Comparison of ENCODE assay signal across 8 mouse cellular contexts in the genomic region with DNA sequence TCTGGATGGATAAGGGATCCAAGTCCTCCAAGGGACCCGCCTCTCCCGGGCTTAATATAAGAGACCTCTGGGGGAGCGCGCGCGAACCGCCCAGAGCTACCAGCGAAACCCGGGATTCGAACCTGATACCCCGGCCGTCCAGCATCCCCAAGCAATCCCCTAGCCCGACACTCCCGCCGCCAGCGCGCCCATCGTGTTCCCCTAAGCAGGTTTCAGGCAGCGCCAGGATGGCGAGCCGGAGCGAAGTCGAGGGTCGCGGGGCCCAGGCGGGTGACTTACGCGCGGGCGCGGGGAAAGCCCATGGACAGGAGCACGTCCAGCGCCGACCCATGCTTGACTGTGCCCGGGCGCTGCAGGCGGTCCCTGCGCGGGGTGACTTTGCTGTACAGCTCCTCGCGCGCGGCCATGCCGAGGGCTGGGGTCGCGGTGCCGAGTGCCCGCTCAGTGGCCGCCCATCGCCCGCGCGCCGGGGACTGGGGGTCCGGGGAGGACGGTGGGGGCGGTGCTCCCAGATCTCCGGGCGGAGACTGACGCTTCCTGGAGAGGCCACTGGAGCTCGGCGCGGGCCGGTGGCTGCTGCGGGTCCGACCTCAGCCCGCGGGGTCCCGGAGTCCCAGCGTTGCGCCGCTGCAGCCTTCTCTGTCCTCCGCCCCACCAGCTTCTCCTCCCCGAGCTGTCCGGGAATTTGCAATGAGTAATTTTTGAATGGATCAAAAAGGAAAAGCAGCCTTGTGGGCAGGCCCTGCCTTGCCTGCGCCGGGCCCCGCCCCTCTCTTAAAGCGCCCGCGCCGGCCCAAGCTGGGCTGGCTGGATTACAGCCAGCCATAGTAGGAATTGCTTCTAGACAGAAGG. TPM values are rescaled to one million over a fixed set of nuclear protein-coding genes. Genes with fewer than 3 reads are reported as not detected.
A peak's percentile ranks its signal among the peaks of the same experiment; 100 is the strongest.
DNase-seq lines count a peak whose midpoint lies in the region; ATAC-seq and TF ChIP-seq lines count a peak whose summit lies in the region.

No protein-coding gene starts in this region.

- H3K27ac ChIP-seq in embryonic facial prominence, embryonic 14.5 days (replicated peaks; ENCODE audit: low read depth, low read length): peak overlapping the region; percentile 72
- peak overlapping the region; percentile 65; the same call in 1 of the 2 replicates for H3K27ac ChIP-seq in limb, embryonic 14.5 days (replicated peaks; ENCODE audit: low read depth, low read length)
- H3K27ac ChIP-seq in midbrain, embryonic 15.5 days: peak overlapping the region; percentile 86

- H3K9ac ChIP-seq in embryonic facial prominence, embryonic 14.5 days (ENCODE audit: low read depth, low read length): peak overlapping the region; percentile 74
- peak overlapping the region; percentile 69 for H3K9ac ChIP-seq in limb, embryonic 14.5 days (ENCODE audit: low read depth, low read length, severe bottlenecking)
- H3K9ac ChIP-seq in midbrain, embryonic 15.5 days: peak overlapping the region; percentile 76

- H3K4me2 ChIP-seq in embryonic facial prominence, embryonic 14.5 days (ENCODE audit: low read depth, low read length): peak overlapping the region; percentile 63
- H3K4me2 ChIP-seq in limb, embryonic 14.5 days (replicated peaks; ENCODE audit: low read depth, low read length, severe bottlenecking): peak overlapping the region; percentile 77
- H3K4me2 ChIP-seq in midbrain, embryonic 15.5 days: peak overlapping the region; percentile 71

- H3K27me3 ChIP-seq in embryonic facial prominence, embryonic 14.5 days (replicated peaks; ENCODE audit: control insufficient read depth, insufficient read depth, low read length): peaks cover 4% of the 10 kb centered on the region; the same call in 1 of the 2 replicates
- peaks cover 10% of the 10 kb centered on the region; the same call in 1 of the 2 replicates for H3K27me3 ChIP-seq in limb, embryonic 14.5 days (ENCODE audit: control insufficient read depth, insufficient read depth, low read length)
- H3K27me3 ChIP-seq in midbrain, embryonic 15.5 days (replicated peaks): peaks cover 3% of the 10 kb centered on the region; the same call in 1 of the 2 replicates

- DNase-seq in 3T3-L1 (ENCODE audit: low read depth, low spot score): peak; percentile 56
- peak; percentile 75 for DNase-seq in adrenal gland, postnatal 25 days
- DNase-seq in embryonic facial prominence, embryonic 14.5 days (ENCODE audit: low spot score): peak; percentile 91
- DNase-seq in heart, adult 8-10 months (ENCODE audit: low spot score): peak; percentile 78
- DNase-seq in kidney, adult 8-10 months: peak; percentile 79 to 80
- DNase-seq in limb, embryonic 14.5 days (ENCODE audit: low spot score): peak; percentile 89
- peak; percentile 61 to 70 for DNase-seq in spleen, postnatal 10 days (ENCODE audit: low spot score in 2 of 2)

- TF ChIP-seq POLR2A in limb, embryonic 14.5 days (IDR thresholded peaks at IDR 0.05; ENCODE audit: borderline replicate concordance, extremely low read depth, insufficient read depth, insufficient read length): 0 out of 2 replicates have a peak, but pooled peaks have one; percentile 26

- H3K9me3 ChIP-seq in embryonic facial prominence, embryonic 14.5 days (ENCODE audit: control insufficient read depth, low read length): no peaks in the 10 kb centered on the region
- H3K9me3 ChIP-seq in limb, embryonic 14.5 days (ENCODE audit: control insufficient read depth, low read length): no peaks in the 10 kb centered on the region
- no peaks in the 10 kb centered on the region for H3K9me3 ChIP-seq in midbrain, embryonic 15.5 days

- no peaks in the 10 kb centered on the region for H3K36me3 ChIP-seq in embryonic facial prominence, embryonic 14.5 days (ENCODE audit: control insufficient read depth, insufficient read depth, low read length)
- no peaks in the 10 kb centered on the region for H3K36me3 ChIP-seq in limb, embryonic 14.5 days (ENCODE audit: control insufficient read depth, insufficient read depth, low read length)
- H3K36me3 ChIP-seq in midbrain, embryonic 15.5 days (replicated peaks): no peaks in the 10 kb centered on the region

- under 1% methylated on average over 41 of the region's 82 CpGs for WGBS in embryonic facial prominence, embryonic 14.5 days
- WGBS in limb, embryonic 14.5 days: 3% methylated on average over 54 of the region's 82 CpGs
- under 1% methylated on average over 82 of the region's 82 CpGs for WGBS in midbrain, embryonic 15.5 days

- peaks cover 10% of the 10 kb centered on the region for H3K4me1 ChIP-seq in embryonic facial prominence, embryonic 14.5 days (ENCODE audit: control insufficient read depth, insufficient read depth, low read length)
- H3K4me1 ChIP-seq in limb, embryonic 14.5 days (ENCODE audit: control insufficient read depth, insufficient read depth, low read length): peaks cover 9% of the 10 kb centered on the region
- H3K4me1 ChIP-seq in midbrain, embryonic 15.5 days: peaks cover 16% of the 10 kb centered on the region

- H3K4me3 ChIP-seq in embryonic facial prominence, embryonic 14.5 days (ENCODE audit: low read depth, low read length): peak overlapping the region; percentile 80
- peak overlapping the region; percentile 75 for H3K4me3 ChIP-seq in limb, embryonic 14.5 days (replicated peaks; ENCODE audit: low read length)
- peak overlapping the region; percentile 86 for H3K4me3 ChIP-seq in midbrain, embryonic 15.5 days

- peak; percentile 90 for ATAC-seq in embryonic facial prominence, embryonic 14.5 days (ENCODE audit: low read depth)
- ATAC-seq in limb, embryonic 14.5 days (ENCODE audit: low FRiP score, low read depth): peak; percentile 88
- peak; percentile 93 for ATAC-seq in midbrain, embryonic 15.5 days (replicated peaks)

RNA-seq across cellular contexts. Expression of gene Ubash3b, which starts 4.3 kb away (rescaled TPM):
- total RNA-seq in adrenal gland, postnatal 25 days (2021): 1.2 and 2.1 TPM in 2 replicates
- polyA plus RNA-seq in embryonic facial prominence, embryonic 14.5 days (2014; fragmentation: Nextera tagmentation; extraction: Ambion mirVana): 10.5 and 12.1 TPM in 2 replicates
- total RNA-seq in heart, adult 8-10 months (2022): 1 to 10 TPM in 1 of 4 experiments, under 1 TPM in 3; 0.79 to 1.1 (median 0.97) TPM
- polyA plus RNA-seq in limb, embryonic 14.5 days (2012; rRNA removed): 6.1 and 7.8 TPM in 2 replicates
- polyA plus RNA-seq in limb, embryonic 14.5 days (2014; fragmentation: Nextera tagmentation; extraction: Ambion mirVana): 10.3 and 10.4 TPM in 2 replicates
- 23.9 and 25.9 TPM in 2 replicates for polyA plus RNA-seq in midbrain, embryonic 15.5 days (2015; fragmentation: Nextera tagmentation; extraction: Ambion mirVana)

Comparison
In these comparisons a context has a peak if more than half of its experiments do, and no peak if none do; other contexts are left out.
1. Peak in every context shown above with its lines: DNase-seq, ATAC-seq, H3K4me3 ChIP-seq and H3K27ac ChIP-seq.